Mouse (Mus musculus): ENCODE measurements around the gene Copz1. TPM values are rescaled to one million over a fixed set of nuclear protein-coding genes. Genes with fewer than 3 reads are reported as not detected.
A peak's percentile ranks its signal among the peaks of the same experiment; 100 is the strongest.

The Copz1 gene
- polyA plus RNA-seq, 1 experiment, result 86.2 TPM

DNA sequence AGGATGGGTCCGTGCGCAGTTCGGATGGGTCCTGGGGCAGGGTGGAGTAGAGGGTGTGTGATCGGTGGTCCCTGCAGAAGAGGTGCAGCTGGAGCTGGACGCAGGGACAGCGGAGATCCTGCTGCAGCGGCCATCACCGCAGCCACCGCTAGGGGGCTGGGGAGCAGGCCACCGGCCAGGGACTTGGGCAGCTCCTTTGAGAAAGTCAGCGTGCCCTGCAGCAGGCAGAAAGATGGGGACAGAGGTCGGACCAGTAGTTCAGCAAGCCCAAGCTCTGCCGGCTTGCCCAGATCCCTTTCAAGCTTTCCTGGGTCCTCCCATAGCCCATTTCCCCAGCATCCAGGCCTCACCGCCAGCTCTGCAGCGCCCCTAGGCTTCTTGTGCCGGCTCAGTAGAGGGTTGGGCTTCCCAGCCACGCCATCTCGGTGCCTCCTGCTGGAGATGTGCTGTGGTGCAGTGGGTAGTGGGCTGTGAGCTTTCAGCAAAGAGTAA, 42.5 kb downstream of the Copz1 start:
- H3K4me3 ChIP-seq (replicated peaks; ENCODE audit: extremely low read depth, low read depth, low read length), result no peak overlapping the region
- WGBS, result 11% methylated on average over 18 of the region's 18 CpGs
- peak; percentile 76 for DNase-seq
- peaks cover 3% of the 10 kb centered on the region; the same call in 1 of the 2 replicates for H3K4me1 ChIP-seq (ENCODE audit: control insufficient read depth, insufficient read depth, low read length)
- TF ChIP-seq POLR2A (IDR thresholded peaks at IDR 0.05; ENCODE audit: borderline replicate concordance, extremely low read depth, low read depth, low read length) (no peak), CTCF (IDR thresholded peaks at IDR 0.05; ENCODE audit: insufficient read depth, low read length) (peak; percentile 77)

DNA sequence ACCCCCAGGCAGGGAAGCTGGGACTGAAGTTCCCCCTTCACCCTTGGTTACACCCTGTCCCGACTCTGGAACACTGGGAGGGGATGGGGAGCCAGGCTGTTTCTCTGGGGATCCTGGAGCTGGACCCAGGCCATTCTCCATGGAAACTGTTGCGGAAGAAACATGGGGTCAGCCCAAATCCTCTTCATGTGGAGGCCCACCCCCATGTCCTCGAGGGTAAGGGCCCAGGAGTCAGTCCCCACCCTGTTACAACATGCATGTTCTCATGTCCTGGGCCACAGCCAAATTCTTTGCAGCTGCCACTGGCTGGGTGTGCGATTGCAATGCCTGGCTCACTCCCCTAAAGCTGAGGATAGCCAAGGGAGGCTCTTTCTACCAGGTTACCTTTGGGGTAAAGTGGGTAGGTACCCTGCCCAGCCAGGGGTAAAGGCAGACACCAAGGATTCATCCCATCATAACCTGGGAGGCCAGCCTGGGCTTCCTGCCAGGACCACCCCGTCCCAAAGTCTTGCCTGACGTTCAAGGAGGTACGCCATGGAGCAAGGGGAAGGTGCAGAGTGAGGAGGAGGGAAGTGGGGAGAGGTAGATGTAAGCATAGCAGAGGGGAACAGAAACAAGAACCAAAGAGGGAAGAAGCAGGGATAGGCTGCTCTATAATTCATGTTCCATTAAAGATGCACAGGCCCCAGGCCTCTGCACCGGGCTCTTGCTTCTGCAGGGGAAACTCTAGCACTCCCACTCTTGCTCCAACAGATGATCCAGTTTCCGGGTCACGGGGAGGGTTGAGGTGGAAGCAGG, 43.7 kb downstream of the Copz1 start:
- 65% methylated on average over 10 of the region's 10 CpGs for WGBS
- DNase-seq, result no peak
- no peak overlapping the region for H3K4me3 ChIP-seq (replicated peaks; ENCODE audit: extremely low read depth, low read depth, low read length)
- H3K4me1 ChIP-seq (ENCODE audit: control insufficient read depth, insufficient read depth, low read length), result peaks cover 3% of the 10 kb centered on the region; the same call in 1 of the 2 replicates
- TF ChIP-seq POLR2A (IDR thresholded peaks at IDR 0.05; ENCODE audit: borderline replicate concordance, extremely low read depth, low read depth, low read length), result no peak
- no peak for TF ChIP-seq CTCF (IDR thresholded peaks at IDR 0.05; ENCODE audit: insufficient read depth, low read length)

DNA sequence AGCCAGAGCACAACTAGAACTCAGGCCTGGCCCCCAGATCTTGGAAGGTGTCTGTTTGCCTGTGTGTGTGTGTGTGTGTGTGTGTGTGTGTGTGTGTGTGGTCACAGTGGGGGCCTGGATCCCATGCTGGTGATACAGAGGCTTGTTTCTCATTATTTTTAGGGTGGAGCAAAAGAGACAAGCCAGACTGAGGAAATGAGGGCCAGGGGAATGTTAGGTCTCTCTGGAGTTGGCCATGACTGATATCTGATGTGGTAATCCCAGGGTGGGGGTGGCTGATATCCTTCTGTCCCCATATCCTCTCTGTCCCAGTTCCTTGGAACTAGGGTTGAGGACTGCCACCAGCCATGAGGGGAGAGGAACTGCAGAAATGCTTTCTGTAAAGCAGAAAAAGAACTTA, 44.6 kb downstream of the Copz1 start:
- Histone ChIP-seq H3K4me3 (replicated peaks; ENCODE audit: extremely low read depth, low read depth, low read length) (no peak overlapping the region), H3K4me1 (ENCODE audit: control insufficient read depth, insufficient read depth, low read length) (peaks cover 3% of the 10 kb centered on the region; the same call in 1 of the 2 replicates)
- DNase-seq, result no peak
- TF ChIP-seq CTCF (IDR thresholded peaks at IDR 0.05; ENCODE audit: insufficient read depth, low read length), result no peak
- no peak for TF ChIP-seq POLR2A (IDR thresholded peaks at IDR 0.05; ENCODE audit: borderline replicate concordance, extremely low read depth, low read depth, low read length)

DNA sequence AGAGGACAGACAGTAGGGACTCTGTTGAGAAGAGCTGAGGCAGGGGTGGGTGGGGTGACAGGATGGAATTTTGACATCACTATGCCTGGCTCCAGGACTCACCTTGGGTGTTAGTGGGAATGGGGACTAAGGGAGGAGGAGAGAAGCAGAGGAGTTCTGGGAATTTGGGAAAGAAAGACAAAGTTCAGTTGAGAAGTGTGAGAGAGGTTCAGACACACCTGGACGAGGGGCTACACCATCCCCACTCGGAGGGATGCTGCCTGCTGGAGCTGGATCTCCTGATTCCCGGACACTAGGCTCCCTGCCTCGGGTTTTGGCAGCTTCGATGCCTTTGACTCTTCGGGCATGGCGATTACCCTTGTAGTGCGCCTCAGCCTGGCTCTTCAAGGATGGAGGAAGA, 45.2 kb downstream of the Copz1 start:
- no peak for DNase-seq
- Histone ChIP-seq H3K4me1 (ENCODE audit: control insufficient read depth, insufficient read depth, low read length) (peaks cover 3% of the 10 kb centered on the region), H3K4me3 (replicated peaks; ENCODE audit: extremely low read depth, low read depth, low read length) (no peak overlapping the region)
- TF ChIP-seq CTCF (IDR thresholded peaks at IDR 0.05; ENCODE audit: insufficient read depth, low read length) (no peak), POLR2A (IDR thresholded peaks at IDR 0.05; ENCODE audit: borderline replicate concordance, extremely low read depth, low read depth, low read length) (no peak)
- WGBS, result 90% methylated on average over 8 of the region's 8 CpGs

DNA sequence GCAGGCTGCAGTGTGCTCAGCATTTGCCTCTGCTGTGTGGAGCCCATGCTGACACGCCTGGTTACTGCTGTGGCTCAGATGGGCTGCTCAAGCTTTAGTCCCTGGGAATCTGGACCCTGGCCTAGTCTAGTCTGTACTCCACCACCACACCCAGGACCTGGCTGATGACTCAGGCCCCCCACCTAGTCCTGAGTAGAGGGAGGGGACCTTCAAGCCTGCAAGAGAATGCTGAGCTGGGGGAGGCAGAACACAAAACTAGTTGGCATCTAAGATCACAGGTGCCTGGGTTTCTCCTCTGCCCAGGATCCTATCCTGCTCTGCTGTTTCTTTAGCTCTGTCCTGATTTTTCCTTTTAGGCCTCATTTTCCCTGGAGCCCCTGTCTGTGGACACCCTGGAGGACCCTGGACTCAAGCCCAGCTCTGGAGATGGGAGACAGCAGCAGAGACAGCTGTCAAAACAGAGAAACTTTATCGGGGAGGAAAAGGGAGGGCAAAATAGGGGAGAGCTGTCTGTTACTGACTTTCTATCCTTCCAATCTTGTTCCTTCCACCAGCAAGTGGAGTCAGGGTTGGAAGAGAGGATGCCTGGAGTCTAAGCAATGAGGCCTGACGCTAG, 45.8 kb downstream of the Copz1 start:
- DNase-seq, result no peak
- no peak for TF ChIP-seq POLR2A (IDR thresholded peaks at IDR 0.05; ENCODE audit: borderline replicate concordance, extremely low read depth, low read depth, low read length)
- no peak for TF ChIP-seq CTCF (IDR thresholded peaks at IDR 0.05; ENCODE audit: insufficient read depth, low read length)
- WGBS, result 88% methylated on average over 3 of the region's 3 CpGs
- Histone ChIP-seq H3K4me3 (replicated peaks; ENCODE audit: extremely low read depth, low read depth, low read length) (no peak overlapping the region), H3K4me1 (ENCODE audit: control insufficient read depth, insufficient read depth, low read length) (peaks cover 6% of the 10 kb centered on the region)

DNA sequence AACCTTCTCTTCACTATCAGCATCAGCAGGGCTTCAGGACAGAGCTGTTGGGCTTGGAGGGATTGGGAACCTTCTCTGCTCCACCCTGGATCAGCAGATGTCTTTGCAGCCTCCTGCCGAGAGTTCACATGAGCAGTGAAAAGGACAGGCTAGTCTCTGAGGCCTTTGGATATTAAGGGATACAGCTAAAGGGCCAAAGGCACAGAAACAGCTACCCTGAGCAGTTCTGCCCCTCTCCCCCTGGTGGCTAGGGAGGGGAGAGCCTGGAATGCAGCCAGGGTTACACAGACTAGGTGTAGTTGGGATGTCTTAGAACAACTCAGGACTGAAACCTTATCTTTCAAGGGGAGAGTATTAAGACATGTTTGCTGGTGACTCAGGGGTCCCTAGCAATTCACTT, 48.6 kb downstream of the Copz1 start:
- Histone ChIP-seq H3K4me1 (ENCODE audit: control insufficient read depth, insufficient read depth, low read length) (peaks cover 4% of the 10 kb centered on the region), H3K4me3 (replicated peaks; ENCODE audit: extremely low read depth, low read depth, low read length) (no peak overlapping the region)
- WGBS, result 77% methylated on average over 1 of the region's 1 CpGs
- TF ChIP-seq POLR2A (IDR thresholded peaks at IDR 0.05; ENCODE audit: borderline replicate concordance, extremely low read depth, low read depth, low read length), result no peak
- peak; percentile 23; the same call in 1 of the 2 replicates for TF ChIP-seq CTCF (IDR thresholded peaks at IDR 0.05; ENCODE audit: insufficient read depth, low read length)
- no peak for DNase-seq

DNA sequence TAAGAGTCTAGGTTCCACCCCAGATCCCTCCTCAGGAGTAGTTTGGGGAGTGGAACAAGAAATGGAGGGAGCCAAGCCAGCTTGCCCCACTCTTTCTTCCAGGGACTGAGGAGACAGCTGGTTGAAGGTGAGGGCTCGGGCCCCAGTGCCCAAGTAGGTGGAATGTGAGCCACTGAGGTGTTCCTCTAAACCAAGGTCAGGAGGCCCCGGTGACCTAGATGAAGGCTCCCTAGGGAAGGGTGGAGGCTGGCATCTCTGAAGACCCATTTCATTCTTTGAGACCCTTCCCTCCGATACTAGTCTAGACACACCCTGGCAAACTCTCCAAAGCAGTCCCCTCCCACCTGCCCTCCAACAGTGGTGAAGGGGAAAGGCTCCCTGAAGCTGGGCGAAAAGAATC, 49.9 kb downstream of the Copz1 start:
- 63% methylated on average over 4 of the region's 4 CpGs for WGBS
- Histone ChIP-seq H3K4me1 (ENCODE audit: control insufficient read depth, insufficient read depth, low read length) (peaks cover 4% of the 10 kb centered on the region), H3K4me3 (replicated peaks; ENCODE audit: extremely low read depth, low read depth, low read length) (no peak overlapping the region)
- TF ChIP-seq CTCF (IDR thresholded peaks at IDR 0.05; ENCODE audit: insufficient read depth, low read length), result no peak
- TF ChIP-seq POLR2A (IDR thresholded peaks at IDR 0.05; ENCODE audit: borderline replicate concordance, extremely low read depth, low read depth, low read length), result no peak
- no peak for DNase-seq

DNA sequence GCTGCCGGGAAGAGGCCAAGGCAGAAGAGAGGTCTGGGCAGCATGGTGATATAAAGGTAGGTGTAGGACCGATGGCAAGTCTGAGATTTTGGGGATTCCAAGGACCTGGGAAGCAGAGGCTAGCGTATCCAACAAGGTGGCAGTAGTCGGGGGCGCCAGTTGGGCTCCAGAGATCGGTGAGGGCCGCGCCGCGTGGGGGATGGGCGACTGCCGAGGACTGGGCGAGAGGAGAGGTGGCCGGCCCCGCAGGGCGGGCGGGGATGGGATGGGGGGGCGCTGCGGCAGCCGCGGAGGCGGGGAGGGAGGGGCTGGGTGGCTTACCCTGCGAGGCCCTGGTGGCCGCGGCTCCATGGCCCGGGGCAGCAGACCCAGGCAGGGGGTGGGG, 50.5 kb downstream of the Copz1 start:
- DNase-seq, result no peak
- WGBS, result 2% methylated on average over 24 of the region's 26 CpGs

DNA sequence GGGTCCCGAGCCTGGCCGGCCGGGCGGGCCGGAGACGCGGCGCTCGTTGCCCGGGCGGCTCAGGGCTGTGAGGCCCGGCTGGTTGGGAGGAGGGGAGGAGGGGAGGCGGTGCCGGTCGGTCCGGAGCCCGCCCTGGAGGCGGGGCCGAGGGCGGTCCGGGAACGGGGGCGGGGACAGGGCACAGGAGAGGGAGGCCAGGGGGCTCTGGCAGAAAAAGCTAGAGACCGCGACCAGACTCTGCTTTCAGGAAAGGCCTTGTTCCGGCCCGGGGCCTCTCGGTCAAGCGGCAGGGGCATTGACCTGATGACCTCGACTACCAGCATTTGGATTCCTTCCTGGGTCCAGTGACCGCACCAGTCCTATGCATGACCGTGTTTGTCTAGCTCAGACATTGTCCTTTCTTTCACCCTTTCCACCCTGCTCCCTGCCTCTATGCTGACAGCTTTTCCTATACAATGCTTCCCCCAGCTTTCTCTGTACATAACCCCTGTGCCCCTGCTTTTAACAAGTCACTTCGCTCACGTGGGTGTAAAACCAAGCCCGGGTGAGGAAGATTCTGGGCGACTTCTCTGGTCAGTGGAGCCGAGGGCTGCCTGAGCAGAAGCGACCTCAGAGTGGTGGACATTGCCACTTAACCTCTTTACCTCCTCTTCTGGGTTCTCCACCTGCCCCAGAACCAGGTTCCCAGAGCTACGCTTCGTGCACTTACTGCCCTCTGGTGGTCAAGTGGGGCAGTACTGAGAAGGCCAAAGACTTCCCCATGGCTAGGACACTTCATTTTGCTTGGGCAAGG, 51.1 kb downstream of the Copz1 start:
- 1% methylated on average over 39 of the region's 40 CpGs for WGBS
- Histone ChIP-seq H3K4me3 (replicated peaks; ENCODE audit: extremely low read depth, low read depth, low read length) (peak overlapping the region; percentile 67), H3K4me1 (ENCODE audit: control insufficient read depth, insufficient read depth, low read length) (peaks cover 4% of the 10 kb centered on the region)
- TF ChIP-seq CTCF (IDR thresholded peaks at IDR 0.05; ENCODE audit: insufficient read depth, low read length) (peak; percentile 98), POLR2A (IDR thresholded peaks at IDR 0.05; ENCODE audit: borderline replicate concordance, extremely low read depth, low read depth, low read length) (no peak)
- DNase-seq, result peak; percentile 89

More for the DNA sequence above, 50.5 kb downstream of the Copz1 start:
- peak overlapping the region; percentile 67 for H3K4me3 ChIP-seq (replicated peaks; ENCODE audit: extremely low read depth, low read depth, low read length)
- TF ChIP-seq CTCF (IDR thresholded peaks at IDR 0.05; ENCODE audit: insufficient read depth, low read length) (no peak), POLR2A (IDR thresholded peaks at IDR 0.05; ENCODE audit: borderline replicate concordance, extremely low read depth, low read depth, low read length) (no peak)
- peaks cover 4% of the 10 kb centered on the region for H3K4me1 ChIP-seq (ENCODE audit: control insufficient read depth, insufficient read depth, low read length)
